Mouse (Mus musculus): ENCODE measurements around the gene Wdr13.

GRCm38 (mm10) chrX:8142948-8143347 lies 10.3 kb upstream of the Wdr13 start:
- no peak for TF ChIP-seq POLR2A (IDR thresholded peaks at IDR 0.05; ENCODE audit: borderline replicate concordance, extremely low read depth, low read depth, low read length)
- TF ChIP-seq CTCF (IDR thresholded peaks at IDR 0.05; ENCODE audit: insufficient read depth, low read length), result no peak
